Mouse (Mus musculus) left cerebral cortex, postnatal 4 days (tissue): Measurements from ENCODE around the gene Rnf216. TPM values are rescaled to one million over a fixed set of nuclear protein-coding genes. Genes with fewer than 3 reads are reported as not detected.

Experiments used
- DNase-seq: peaks from one replicate; pipeline ENCODE4 v3.0.0-alpha.2; 2022
- intact Hi-C: fragments of 180-260 bp; cut with DNase I; formaldehyde crosslinking; loops from one replicate; pipeline ENCODE4 v1.15.1; 2025
- total RNA-seq, 2 experiments: library from RNA; stranded (reverse); gene quantifications; 2 replicates each; pipeline ENCODE4 v1.2.3; 2021

Rnf216 gene
- total RNA-seq, 2 experiments from 2014 or later: 41.9 to 42.5 TPM

- no peak for DNase-seq
- intact Hi-C loops: loop anchor here (10.0 kb wide), 1 partner anchor 156 kb away; no protein-coding TSS in a partner anchor
These were observed 81.6 kb downstream of the Rnf216 start for GRCm38 (mm10) chr5:143031193-143031592.

- intact Hi-C loops: no loop called here
- no peak for DNase-seq
These were observed 88.9 kb downstream of the Rnf216 start for GRCm38 (mm10) chr5:143023887-143024286.

GRCm38 (mm10) chr5:143022956-143023355 is 89.8 kb downstream of the Rnf216 start:
- intact Hi-C loops: no loop called here
- no peak for DNase-seq

GRCm38 (mm10) chr5:143017401-143017800 is 95.4 kb downstream of the Rnf216 start:
- intact Hi-C loops: no loop called here
- no peak for DNase-seq

GRCm38 (mm10) chr5:143009383-143009782 is 103.4 kb downstream of the Rnf216 start:
- intact Hi-C loops: no loop called here
- peak; percentile 21 for DNase-seq

GRCm38 (mm10) chr5:143000654-143001500 is 111.9 kb downstream of the Rnf216 start:
- DNase-seq: peak; percentile 31
- intact Hi-C loops: no loop called here

GRCm38 (mm10) chr5:143000091-143000490 is 112.7 kb downstream of the Rnf216 start:
- intact Hi-C loops: no loop called here
- no peak for DNase-seq

GRCm38 (mm10) chr5:142998171-142998570 is 114.6 kb downstream of the Rnf216 start:
- intact Hi-C loops: no loop called here
- no peak for DNase-seq

- intact Hi-C loops: no loop called here
- no peak for DNase-seq
These were observed 115.3 kb downstream of the Rnf216 start for GRCm38 (mm10) chr5:142997526-142997925.

- DNase-seq: no peak
- intact Hi-C loops: no loop called here
These were observed 118.0 kb downstream of the Rnf216 start for GRCm38 (mm10) chr5:142994746-142995145.

- intact Hi-C loops: no loop called here
These were observed 123.6 kb downstream of the Rnf216 start for GRCm38 (mm10) chr5:142989167-142989566.

GRCm38 (mm10) chr5:142988520-142988919 is 124.3 kb downstream of the Rnf216 start:
- peak; percentile 86 for DNase-seq
- intact Hi-C loops: no loop called here

More at GRCm38 (mm10) chr5:142989167-142989566, 123.6 kb downstream of the Rnf216 start:
- no peak for DNase-seq

- intact Hi-C loops: no loop called here
- DNase-seq: no peak
These were observed 128.5 kb downstream of the Rnf216 start for GRCm38 (mm10) chr5:142984271-142984670.

- DNase-seq: no peak
- intact Hi-C loops: no loop called here
These were observed 129.6 kb downstream of the Rnf216 start for GRCm38 (mm10) chr5:142983174-142983573.

- intact Hi-C loops: no loop called here
- no peak for DNase-seq
These were observed 130.6 kb downstream of the Rnf216 start for GRCm38 (mm10) chr5:142982046-142982801.

GRCm38 (mm10) chr5:142976516-142976915 is 136.3 kb downstream of the Rnf216 start:
- intact Hi-C loops: no loop called here
- peak; percentile 66 for DNase-seq

GRCm38 (mm10) chr5:142974598-142975121 is 138.1 kb downstream of the Rnf216 start:
- DNase-seq: peak; percentile 88
- intact Hi-C loops: no loop called here

GRCm38 (mm10) chr5:142973971-142974370 is 138.8 kb downstream of the Rnf216 start:
- no peak for DNase-seq
- intact Hi-C loops: no loop called here

- DNase-seq: no peak
These were observed 144.4 kb downstream of the Rnf216 start for GRCm38 (mm10) chr5:142968411-142968810.

GRCm38 (mm10) chr5:142964650-142965049 is 148.1 kb downstream of the Rnf216 start:
- intact Hi-C loops: no loop called here
- no peak for DNase-seq

More at GRCm38 (mm10) chr5:142968411-142968810, 144.4 kb downstream of the Rnf216 start:
- intact Hi-C loops: no loop called here
